Mouse (Mus musculus) CH12.LX (cell line): ENCODE measurements around the gene Catsperg2. TPM values are rescaled to one million over a fixed set of nuclear protein-coding genes. Genes with fewer than 3 reads are reported as not detected.
A peak's percentile ranks its signal among the peaks of the same experiment; 100 is the strongest.

ENCODE experiments used
- DNase-seq: peaks from one replicate; pipeline ENCODE4 v3.0.0-alpha.2; 2013; ENCODE audit errors: extremely low read depth
- H3K27ac ChIP-seq: 2 replicates; pipeline ENCODE4 v1.5.1; 2012; ENCODE audit warnings: low read depth, mild to moderate bottlenecking, control low read depth, moderate library complexity; ENCODE audit not compliant: insufficient read depth
- H3K27me3 ChIP-seq: replicated peaks from 2 replicates; pipeline ENCODE3; 2012; ENCODE audit warnings: inconsistent platforms
- H3K36me3 ChIP-seq, 2 experiments: replicated peaks in 1 of 2; 2 replicates each; pipeline versions ENCODE3 to v1.6.1; 2012; ENCODE audit warnings: inconsistent platforms in 1 of 2, low read length in 1 of 2, mild to moderate bottlenecking in 1 of 2, mixed read lengths in 1 of 2, moderate library complexity in 1 of 2; ENCODE audit not compliant: control insufficient read depth in 1 of 2, insufficient read depth in 1 of 2
- H3K4me1 ChIP-seq, 2 experiments: 2 replicates each; pipeline ENCODE4 v1.6.1; 2012; ENCODE audit warnings: inconsistent platforms in 1 of 2, moderate library complexity in 1 of 2; ENCODE audit not compliant: insufficient read depth in 2 of 2, control insufficient read depth in 1 of 2
- H3K4me2 ChIP-seq: 2 replicates; pipeline ENCODE4 v1.6.1; 2012; ENCODE audit warnings: low read depth, mild to moderate bottlenecking, control low read depth; ENCODE audit not compliant: poor library complexity, insufficient read depth, severe bottlenecking
- H3K4me3 ChIP-seq, 3 experiments: fragments of 150-350 bp in 1 of 3; sonication (generic) in 1 of 3; replicated peaks in 1 of 3; 2 replicates each; pipeline versions ENCODE3 to v1.5.1; 2011 to 2012; ENCODE audit warnings: low read depth in 2 of 3, low read length in 2 of 3, mild to moderate bottlenecking in 2 of 3, moderate library complexity in 2 of 3, control low read depth in 1 of 3, improper control_type of control experiment in 1 of 3, inconsistent platforms in 1 of 3, mixed read lengths in 1 of 3; ENCODE audit not compliant: poor library complexity in 1 of 3
- H3K79me2 ChIP-seq: replicated peaks from 2 replicates; pipeline ENCODE4 v1.6.1; 2012; ENCODE audit warnings: mild to moderate bottlenecking, moderate library complexity; ENCODE audit not compliant: control insufficient read depth, poor library complexity, insufficient read depth, severe bottlenecking; ENCODE audit errors: extremely low read depth
- H3K9ac ChIP-seq: 2 replicates; pipeline ENCODE4 v1.6.1; 2012; ENCODE audit warnings: low read depth, mild to moderate bottlenecking, control low read depth, moderate library complexity; ENCODE audit not compliant: insufficient read depth
- H3K9me3 ChIP-seq: replicated peaks from 2 replicates; pipeline ENCODE3; 2012; ENCODE audit warnings: low read length, inconsistent platforms, mixed read lengths
- CHD1 ChIP-seq: IDR thresholded peaks from 2 replicates; pipeline ENCODE4 v1.6.1; 2012; ENCODE audit warnings: low read depth, low read length, improper control_type of control experiment, inconsistent platforms
- ELF1 ChIP-seq: IDR thresholded peaks from 2 replicates; pipeline ENCODE4 v1.6.1; 2014; ENCODE audit warnings: low read depth, mild to moderate bottlenecking, inconsistent platforms, low read length, improper control_type of control experiment
- ETS1 ChIP-seq: conservative IDR thresholded peaks from 2 replicates; pipeline ENCODE4 v1.6.1; 2012; ENCODE audit warnings: low read depth, mild to moderate bottlenecking, inconsistent platforms, low read length, improper control_type of control experiment, moderate library complexity
- JUN ChIP-seq: IDR thresholded peaks from 2 replicates; pipeline ENCODE4 v1.6.1; 2011; ENCODE audit warnings: low read depth, mild to moderate bottlenecking, low read length, improper control_type of control experiment, moderate library complexity; ENCODE audit not compliant: insufficient read depth
- KAT2A ChIP-seq: IDR thresholded peaks from 2 replicates; pipeline ENCODE4 v1.6.1; 2012; ENCODE audit warnings: low read length, improper control_type of control experiment, inconsistent platforms; ENCODE audit not compliant: insufficient replicate concordance
- MAX ChIP-seq: IDR thresholded peaks from 2 replicates; pipeline ENCODE4 v1.6.1; 2011; ENCODE audit warnings: low read length, improper control_type of control experiment
- MEF2A ChIP-seq: IDR thresholded peaks from 2 replicates; pipeline ENCODE4 v1.6.1; 2014; ENCODE audit warnings: low read depth, mild to moderate bottlenecking, inconsistent platforms, low read length, improper control_type of control experiment, borderline replicate concordance
- MXI1 ChIP-seq: IDR thresholded peaks from 2 replicates; pipeline ENCODE4 v1.6.1; 2011; ENCODE audit warnings: mild to moderate bottlenecking, low read depth, low read length, improper control_type of control experiment
- MYC ChIP-seq: IDR thresholded peaks from 2 replicates; pipeline ENCODE4 v1.6.1; 2011; ENCODE audit warnings: low read depth, mild to moderate bottlenecking, improper control_type of control experiment, low read length
- NRF1 ChIP-seq: IDR thresholded peaks from 2 replicates; pipeline ENCODE4 v1.6.1; 2014; ENCODE audit warnings: low read depth, mild to moderate bottlenecking, inconsistent platforms, low read length, improper control_type of control experiment, moderate library complexity
- POLR2A ChIP-seq: IDR thresholded peaks from 2 replicates; pipeline ENCODE4 v1.6.1; 2011; ENCODE audit warnings: low read depth, mild to moderate bottlenecking, improper control_type of control experiment, low read length
- POLR2AphosphoS2 ChIP-seq: IDR thresholded peaks from 2 replicates; pipeline ENCODE4 v1.6.1; 2011; ENCODE audit warnings: low read depth, low read length, improper control_type of control experiment
- RCOR1 ChIP-seq: conservative IDR thresholded peaks from 2 replicates; pipeline ENCODE4 v1.6.1; 2012; ENCODE audit warnings: low read depth, mild to moderate bottlenecking, inconsistent platforms, low read length, improper control_type of control experiment
- SIN3A ChIP-seq: IDR thresholded peaks from 2 replicates; pipeline ENCODE4 v1.6.1; 2012; ENCODE audit warnings: low read length, improper control_type of control experiment, inconsistent platforms
- TCF12 ChIP-seq: IDR thresholded peaks from 2 replicates; pipeline ENCODE4 v1.6.1; 2014; ENCODE audit warnings: low read depth, mild to moderate bottlenecking, inconsistent platforms, low read length, improper control_type of control experiment
- UBTF ChIP-seq: IDR thresholded peaks from 2 replicates; pipeline ENCODE4 v1.6.1; 2012; ENCODE audit warnings: low read depth, mild to moderate bottlenecking, inconsistent platforms, low read length, improper control_type of control experiment, moderate library complexity
- USF1 ChIP-seq: IDR thresholded peaks from 2 replicates; pipeline ENCODE4 v1.6.1; 2014; ENCODE audit warnings: low read depth, mild to moderate bottlenecking, inconsistent platforms, low read length, improper control_type of control experiment
- ZKSCAN1 ChIP-seq: IDR thresholded peaks from 2 replicates; pipeline ENCODE4 v1.6.1; 2012; ENCODE audit warnings: low read depth, inconsistent platforms, low read length, improper control_type of control experiment, borderline replicate concordance
- ZNF384 ChIP-seq: IDR thresholded peaks from 2 replicates; pipeline ENCODE4 v1.6.1; 2012; ENCODE audit warnings: low read depth, low read length, improper control_type of control experiment, inconsistent platforms
- dilution Hi-C: fragments of 300-500 bp; cut with MboI; formaldehyde crosslinking; loops from 2 replicates; pipeline ENCODE4 v1.14.3; 2020; ENCODE audit warnings: low sequenced_read_pairs; ENCODE audit not compliant: extremely low pct_unique_long_range_greater_than_20kb, extremely low pct_ligation_motif_present
- in situ Hi-C: fragments of 300-500 bp; cut with MboI; formaldehyde crosslinking; loops from 3 replicates; pipeline ENCODE4 v1.14.3; 2019; ENCODE audit warnings: low sequenced_read_pairs, low pct_ligation_motif_present, low pct_unique_long_range_greater_than_20kb, mixed read lengths
- polyA plus RNA-seq: library from polyadenylated mRNA; unstranded; fragments of >175 nt; gene quantifications from 2 replicates; pipeline ENCODE4 v1.2.1, GENCODE M21; 2012; ENCODE audit warnings: low read depth; ENCODE audit not compliant: insufficient read length
- total RNA-seq, 2 experiments: library from RNA; depleted of rRNA; stranded (reverse); fragments of 300-350 nt in 1 of 2; fragments of >200 nt in 1 of 2; gene quantifications; 2 replicates each; pipeline ENCODE4 v1.2.3; 2012 to 2014

Catsperg2 gene
- total and polyA plus RNA-seq, 3 experiments = 0.04 TPM; not detected in 2

- dilution Hi-C loops = no loop called here
- H3K4me1 ChIP-seq = peaks cover 0 to 45% of the 10 kb centered on the region in 2 experiments; a peak in 3 of 4 replicates
Measured at GRCm38 (mm10) chr7:29774371-29774770, 47.5 kb upstream of the Catsperg2 start.

DNA sequence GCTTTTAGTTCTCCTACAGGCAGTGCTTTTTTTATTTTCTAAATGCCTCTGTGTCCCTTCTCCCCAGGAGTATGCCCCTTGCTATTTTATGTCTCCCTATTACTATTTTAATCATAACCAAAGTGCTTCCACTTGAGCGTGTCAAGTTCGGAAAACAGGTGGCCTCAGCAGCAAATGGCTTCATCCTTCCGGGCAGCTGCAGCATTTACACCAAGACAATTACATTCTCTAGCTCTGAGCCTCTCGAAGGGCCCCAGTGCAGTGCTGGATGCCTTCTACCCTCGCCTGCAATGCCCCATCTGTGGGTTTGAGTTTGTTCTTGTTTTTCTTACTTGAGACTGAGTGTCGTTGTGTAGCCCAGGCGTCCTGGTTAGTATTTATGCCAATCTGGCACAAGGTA is 46.7 kb upstream of the Catsperg2 start:
- H3K4me1 ChIP-seq = peaks cover 0 to 45% of the 10 kb centered on the region in 2 experiments; a peak in 3 of 4 replicates
- in situ Hi-C loops = no loop called here
- peak; percentile 56 for DNase-seq
- H3K9me3 ChIP-seq = peaks cover 16% of the 10 kb centered on the region
- H3K4me3 ChIP-seq = no peak overlapping the region
- H3K27ac ChIP-seq = 0 out of 2 replicates have a peak overlapping the region, but pooled peaks have one; percentile 18
- H3K79me2 ChIP-seq = peaks cover 23% of the 10 kb centered on the region
- no peaks in the 10 kb centered on the region for H3K27me3 ChIP-seq
- dilution Hi-C loops = no loop called here
- H3K36me3 ChIP-seq = peaks cover 63 to 76% of the 10 kb centered on the region in 2 experiments
- H3K4me2 ChIP-seq = no peak overlapping the region
- TF ChIP-seq TCF12 = 0 out of 2 replicates have a peak, but pooled peaks have one; percentile 27
- no peak for TF ChIP-seq KAT2A
- no peak overlapping the region for H3K9ac ChIP-seq

More at GRCm38 (mm10) chr7:29774371-29774770, 47.5 kb upstream of the Catsperg2 start:
- no peak overlapping the region for H3K4me2 ChIP-seq
- H3K27me3 ChIP-seq = no peaks in the 10 kb centered on the region
- no peak for DNase-seq
- no peak for TF ChIP-seq ZNF384
- TF ChIP-seq POLR2AphosphoS2 = no peak
- TF ChIP-seq KAT2A = no peak
- TF ChIP-seq UBTF = no peak
- no peak for TF ChIP-seq JUN
- TF ChIP-seq MXI1 = no peak
- no peak for TF ChIP-seq SIN3A
- no peak for TF ChIP-seq MAX
- no peak for TF ChIP-seq CHD1
- no peak for TF ChIP-seq POLR2A
- no peak for TF ChIP-seq MEF2A
- no peak for TF ChIP-seq ELF1
- TF ChIP-seq ETS1 = no peak
- no peak for TF ChIP-seq NRF1
- TF ChIP-seq MYC = no peak
- no peak for TF ChIP-seq TCF12
- no peak for TF ChIP-seq RCOR1
- TF ChIP-seq ZKSCAN1 = no peak
- TF ChIP-seq USF1 = no peak
- H3K36me3 ChIP-seq = peaks cover 67 to 82% of the 10 kb centered on the region in 2 experiments
- H3K9me3 ChIP-seq = peaks cover 16% of the 10 kb centered on the region
- H3K4me3 ChIP-seq = no peak overlapping the region
- H3K79me2 ChIP-seq = peaks cover 15% of the 10 kb centered on the region
- H3K9ac ChIP-seq = no peak overlapping the region
- no peak overlapping the region for H3K27ac ChIP-seq
- in situ Hi-C loops = no loop called here
